Mouse (Mus musculus): Measurements from ENCODE around the gene Pla2g5. TPM values are rescaled to one million over a fixed set of nuclear protein-coding genes. Genes with fewer than 3 reads are reported as not detected.
"Not testable (repeated sequence)": the region's sequence is repeated elsewhere in the genome, so short reads cannot be mapped to it uniquely, and the experiment has no call there.

Gene Pla2g5
- 0.13 TPM in 1 of 2 replicates, not detected in the other for total RNA-seq (2014; rRNA removed)
- polyA plus RNA-seq (2012; rRNA removed): not detected in 2 replicates

DNA sequence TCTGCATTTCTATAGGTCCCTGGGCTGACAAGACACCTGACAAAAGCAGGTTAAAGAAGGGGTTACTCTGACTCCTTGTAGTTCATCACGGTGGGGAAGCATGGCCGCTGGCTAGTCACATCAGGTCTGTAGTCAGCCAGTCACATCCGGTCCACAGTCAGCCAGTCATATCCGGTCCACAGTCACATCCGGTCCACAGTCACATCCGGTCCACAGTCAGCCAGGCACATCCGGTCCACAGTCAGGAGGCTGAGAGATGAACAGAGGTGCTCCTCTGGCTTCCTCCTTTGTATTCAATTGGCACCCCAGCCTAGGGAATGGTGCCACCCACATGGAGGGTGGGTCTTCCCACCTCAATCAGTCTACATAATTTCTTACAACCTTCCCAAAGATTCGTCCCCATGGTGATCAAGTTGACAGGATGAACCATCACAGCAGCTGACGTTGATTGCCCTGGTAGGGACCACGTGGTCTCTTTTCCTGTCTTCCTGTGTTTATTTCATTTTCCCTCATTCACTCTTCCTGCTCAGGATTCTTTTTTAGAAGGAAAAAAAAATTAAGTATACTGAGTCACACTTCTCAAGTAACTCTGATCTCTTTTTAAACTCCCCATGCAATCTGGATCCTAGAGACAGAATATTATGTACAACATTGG is at the start of gene Pla2g5:
Gene Pla2g5 (minus strand): TSS at position 139 of the 655 bp plus-strand sequence.
- no peak for DNase-seq (ENCODE audit: extremely low read depth, low read depth, low spot score)
- TF ChIP-seq POLR2A (IDR thresholded peaks at IDR 0.05; ENCODE audit: extremely low read depth, insufficient read depth, low read length): no peak
- no peaks in the 10 kb centered on the region for H3K4me1 ChIP-seq (ENCODE audit: control insufficient read depth, insufficient read depth, low read length)
- H3K79me2 ChIP-seq (ENCODE audit: control insufficient read depth, insufficient read depth, low read length): no peaks in the 10 kb centered on the region
- 0 out of 2 replicates have a peak, but pooled peaks cover under 1% of the 10 kb centered on the region for H3K27me3 ChIP-seq (ENCODE audit: control insufficient read depth, insufficient read depth, low read length)
- no peak within 1 kb of the TSS for H3K9ac ChIP-seq (ENCODE audit: low read depth, low read length)
- H3K4me3 ChIP-seq (ENCODE audit: insufficient read depth, low read depth, low read length): no peak within 1 kb of the TSS
- WGBS: 64% methylated on average over 10 of the region's 10 CpGs
- no peaks in the 10 kb centered on the region for H3K36me3 ChIP-seq (ENCODE audit: control insufficient read depth, insufficient read depth, low read length)
- H3K27ac ChIP-seq (replicated peaks; ENCODE audit: insufficient read depth, low read depth, low read length): no peak within 1 kb of the TSS

DNA sequence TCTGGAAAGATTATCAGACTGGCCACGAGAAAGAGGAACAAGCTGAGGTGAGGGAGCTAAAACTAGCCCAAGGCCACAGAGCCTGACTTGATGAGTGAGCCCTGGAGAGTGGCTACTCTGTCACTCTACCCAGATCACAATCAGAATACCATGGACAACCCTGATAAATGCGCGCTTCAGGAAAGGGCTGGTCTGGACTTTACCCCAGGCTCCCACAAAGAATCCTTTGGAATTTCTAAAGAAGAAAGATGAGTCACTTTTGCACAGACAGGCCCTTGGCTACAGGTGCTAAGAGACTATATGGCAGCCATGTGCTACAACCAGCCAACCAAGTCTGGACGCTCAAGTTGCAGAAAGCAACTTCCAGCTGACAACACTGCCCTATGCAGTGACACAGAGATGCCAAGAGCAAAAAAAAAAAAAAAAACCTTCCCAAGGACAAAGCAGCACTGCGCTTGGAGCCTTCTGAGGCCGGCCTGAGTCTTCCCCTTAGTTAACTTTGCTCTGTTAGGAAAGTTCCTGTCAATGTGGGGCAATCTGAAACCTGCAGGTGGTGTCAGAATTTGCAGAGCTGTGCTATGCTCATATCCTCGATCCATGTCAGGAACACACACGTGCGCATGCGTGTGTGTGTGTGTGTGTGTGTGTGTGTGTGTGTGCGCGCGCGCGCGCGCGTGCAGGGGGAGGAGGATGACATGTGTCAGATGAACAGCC is 42.5 kb upstream of the Pla2g5 start:
- no peak overlapping the region for H3K9ac ChIP-seq (ENCODE audit: low read depth, low read length)
- TF ChIP-seq CTCF (IDR thresholded peaks at IDR 0.05; ENCODE audit: low read depth, low read length) (no peak), POLR2A (IDR thresholded peaks at IDR 0.05; ENCODE audit: extremely low read depth, insufficient read depth, low read length) (no peak)
- no peaks in the 10 kb centered on the region for H3K4me1 ChIP-seq (ENCODE audit: control insufficient read depth, insufficient read depth, low read length)
- H3K27me3 ChIP-seq (ENCODE audit: control insufficient read depth, insufficient read depth, low read length): no peaks in the 10 kb centered on the region
- 95% methylated on average over 18 of the region's 18 CpGs for WGBS
- H3K4me3 ChIP-seq (ENCODE audit: insufficient read depth, low read depth, low read length): no peak overlapping the region
- peaks cover 12% of the 10 kb centered on the region for H3K36me3 ChIP-seq (ENCODE audit: control insufficient read depth, insufficient read depth, low read length)
- H3K79me2 ChIP-seq (ENCODE audit: control insufficient read depth, insufficient read depth, low read length): no peaks in the 10 kb centered on the region
- H3K27ac ChIP-seq (replicated peaks; ENCODE audit: insufficient read depth, low read depth, low read length): no peak overlapping the region
- no peak for DNase-seq (ENCODE audit: extremely low read depth, low read depth, low spot score)

DNA sequence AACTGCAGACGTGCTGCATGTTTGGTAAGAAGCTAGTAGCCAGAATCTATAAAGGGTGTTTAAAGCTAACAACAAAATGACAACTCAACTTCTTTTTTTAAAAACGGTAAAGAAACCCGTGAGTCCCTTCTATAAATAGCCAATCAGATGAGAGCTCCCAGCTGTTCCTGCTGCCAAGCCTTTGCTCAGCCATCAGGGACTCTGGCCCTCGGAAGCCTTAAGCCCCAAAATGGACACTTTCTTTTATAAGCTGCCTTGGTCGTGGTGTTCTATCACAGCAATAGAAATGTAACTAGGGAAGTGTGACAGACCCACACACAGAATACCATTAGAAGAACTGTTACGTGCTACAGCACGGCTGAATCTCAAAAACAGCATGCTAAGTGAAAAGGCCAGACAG is 36.1 kb upstream of the Pla2g5 start:
- TF ChIP-seq POLR2A (IDR thresholded peaks at IDR 0.05; ENCODE audit: extremely low read depth, insufficient read depth, low read length) (no peak), CTCF (IDR thresholded peaks at IDR 0.05; ENCODE audit: low read depth, low read length) (no peak)
- DNase-seq (ENCODE audit: extremely low read depth, low read depth, low spot score): no peak
- no peaks in the 10 kb centered on the region for H3K27me3 ChIP-seq (ENCODE audit: control insufficient read depth, insufficient read depth, low read length)
- no peak overlapping the region for H3K9ac ChIP-seq (ENCODE audit: low read depth, low read length)
- peaks cover 22% of the 10 kb centered on the region for H3K36me3 ChIP-seq (ENCODE audit: control insufficient read depth, insufficient read depth, low read length)
- H3K79me2 ChIP-seq (ENCODE audit: control insufficient read depth, insufficient read depth, low read length): no peaks in the 10 kb centered on the region
- H3K27ac ChIP-seq (replicated peaks; ENCODE audit: insufficient read depth, low read depth, low read length): no peak overlapping the region
- H3K4me3 ChIP-seq (ENCODE audit: insufficient read depth, low read depth, low read length): no peak overlapping the region
- 89% methylated on average over 7 of the region's 7 CpGs for WGBS
- no peaks in the 10 kb centered on the region for H3K4me1 ChIP-seq (ENCODE audit: control insufficient read depth, insufficient read depth, low read length)

DNA sequence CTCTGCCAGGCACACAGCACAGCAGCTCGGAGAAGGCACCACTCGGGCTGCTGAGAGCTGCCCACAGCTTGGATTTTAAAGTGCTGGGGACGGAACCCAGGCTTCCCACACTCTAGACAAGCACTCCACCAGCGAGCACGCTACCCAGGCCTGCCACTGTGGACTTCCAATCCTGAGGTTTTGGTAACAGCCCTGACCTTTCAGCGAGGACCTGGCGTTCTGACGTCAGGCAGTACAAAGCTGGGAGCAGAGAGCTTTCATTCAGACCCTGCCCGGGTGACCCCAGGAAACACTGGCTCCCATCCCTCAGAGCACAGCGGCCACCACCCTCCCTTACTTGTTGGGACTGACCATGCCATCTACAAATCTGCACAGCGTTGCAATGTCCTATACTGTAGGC is 30.5 kb upstream of the Pla2g5 start:
- 94% methylated on average over 11 of the region's 11 CpGs for WGBS
- H3K4me3 ChIP-seq (ENCODE audit: insufficient read depth, low read depth, low read length); DNase-seq (ENCODE audit: extremely low read depth, low read depth, low spot score); H3K27ac ChIP-seq (replicated peaks; ENCODE audit: insufficient read depth, low read depth, low read length); H3K36me3 ChIP-seq (ENCODE audit: control insufficient read depth, insufficient read depth, low read length); H3K4me1 ChIP-seq (ENCODE audit: control insufficient read depth, insufficient read depth, low read length); H3K27me3 ChIP-seq (ENCODE audit: control insufficient read depth, insufficient read depth, low read length); H3K9ac ChIP-seq (ENCODE audit: low read depth, low read length); H3K79me2 ChIP-seq (ENCODE audit: control insufficient read depth, insufficient read depth, low read length): not testable (repeated sequence)

- Histone ChIP-seq H3K27ac (replicated peaks; ENCODE audit: insufficient read depth, low read depth, low read length) (no peak overlapping the region), H3K9ac (ENCODE audit: low read depth, low read length) (no peak overlapping the region), H3K4me1 (ENCODE audit: control insufficient read depth, insufficient read depth, low read length) (no peaks in the 10 kb centered on the region), H3K36me3 (ENCODE audit: control insufficient read depth, insufficient read depth, low read length) (peaks cover 7% of the 10 kb centered on the region; the same call in 1 of the 2 replicates), H3K79me2 (ENCODE audit: control insufficient read depth, insufficient read depth, low read length) (no peaks in the 10 kb centered on the region), H3K4me3 (ENCODE audit: insufficient read depth, low read depth, low read length) (no peak overlapping the region), H3K27me3 (ENCODE audit: control insufficient read depth, insufficient read depth, low read length) (no peaks in the 10 kb centered on the region)
- TF ChIP-seq CTCF (IDR thresholded peaks at IDR 0.05; ENCODE audit: low read depth, low read length) (no peak), POLR2A (IDR thresholded peaks at IDR 0.05; ENCODE audit: extremely low read depth, insufficient read depth, low read length) (no peak)
- WGBS: 83% methylated on average over 6 of the region's 6 CpGs
- no peak for DNase-seq (ENCODE audit: extremely low read depth, low read depth, low spot score)
Measured at GRCm38 (mm10) chr4:138892655-138893054, 29.4 kb upstream of the Pla2g5 start.

GRCm38 (mm10) chr4:138889635-138890034 is 26.4 kb upstream of the Pla2g5 start:
- DNase-seq (ENCODE audit: extremely low read depth, low read depth, low spot score): no peak
- Histone ChIP-seq H3K9ac (ENCODE audit: low read depth, low read length) (no peak overlapping the region), H3K4me3 (ENCODE audit: insufficient read depth, low read depth, low read length) (no peak overlapping the region), H3K4me1 (ENCODE audit: control insufficient read depth, insufficient read depth, low read length) (no peaks in the 10 kb centered on the region), H3K79me2 (ENCODE audit: control insufficient read depth, insufficient read depth, low read length) (no peaks in the 10 kb centered on the region), H3K36me3 (ENCODE audit: control insufficient read depth, insufficient read depth, low read length) (peaks cover 2% of the 10 kb centered on the region; the same call in 1 of the 2 replicates), H3K27ac (replicated peaks; ENCODE audit: insufficient read depth, low read depth, low read length) (no peak overlapping the region), H3K27me3 (ENCODE audit: control insufficient read depth, insufficient read depth, low read length) (no peaks in the 10 kb centered on the region)
- TF ChIP-seq POLR2A (IDR thresholded peaks at IDR 0.05; ENCODE audit: extremely low read depth, insufficient read depth, low read length) (no peak), CTCF (IDR thresholded peaks at IDR 0.05; ENCODE audit: low read depth, low read length) (no peak)
- 68% methylated on average over 8 of the region's 8 CpGs for WGBS

All from liver, adult 2 months (tissue).